Comparison of ENCODE assay signal across 21 mouse cellular contexts in genomic region chr16:32232050-32232449, GRCm38 (mm10). TPM values are rescaled to one million over a fixed set of nuclear protein-coding genes. Genes with fewer than 3 reads are reported as not detected.
A peak's percentile ranks its signal among the peaks of the same experiment; 100 is the strongest.
DNase-seq lines count a peak whose midpoint lies in the region; ATAC-seq and TF ChIP-seq lines count a peak whose summit lies in the region.
"Not testable (repeated sequence)": the region's sequence is repeated elsewhere in the genome, so short reads cannot be mapped to it uniquely, and the experiment has no call there.
"Had no signal": no experiment of that assay in that cellular context is flagged by ENCODE, and none has a peak within 500 bp of the region (broad histone marks: within the 10 kb centered on the region; RNA-seq: fewer than 3 reads in every experiment).

No protein-coding gene starts in this region.

- not testable (repeated sequence) for H3K9ac ChIP-seq in heart, embryonic 13.5 days; lung, postnatal 0 days (replicated peaks; ENCODE audit: low read depth)

- H3K36me3 ChIP-seq in heart, embryonic 13.5 days: peaks cover 62% of the 10 kb centered on the region
- H3K36me3 ChIP-seq in lung, postnatal 0 days (ENCODE audit: insufficient read depth, low read length): peaks cover 12% of the 10 kb centered on the region; the same call in 1 of the 2 replicates

- H3K27me3 ChIP-seq in heart, embryonic 13.5 days (replicated peaks); lung, postnatal 0 days (replicated peaks; ENCODE audit: insufficient read depth, low read length): not testable (repeated sequence)

- peaks cover 26% of the 10 kb centered on the region for H3K4me1 ChIP-seq in heart, embryonic 13.5 days
- H3K4me1 ChIP-seq in lung, postnatal 0 days (ENCODE audit: insufficient read depth, low read depth, low read length): not testable (repeated sequence)

- not testable (repeated sequence) for TF ChIP-seq EP300 in lung, postnatal 0 days (IDR thresholded peaks at IDR 0.05)

- TF ChIP-seq CTCF in lung, postnatal 0 days (IDR thresholded peaks at IDR 0.05): not testable (repeated sequence)

- ATAC-seq in heart, embryonic 13.5 days (ENCODE audit: extremely low read depth, insufficient number of reproducible peaks, low FRiP score, low TSS enrichment); lung, postnatal 0 days: not testable (repeated sequence)
- ATAC-seq in megakaryocyte-erythroid progenitor cell, adult 5-6 weeks (replicated peaks; ENCODE audit: low FRiP score, low TSS enrichment, poor library complexity, severe bottlenecking): peak; percentile 61; the same call in 1 of the 2 replicates

- peak; percentile 43 for DNase-seq in 3T3-L1 (ENCODE audit: low read depth, low spot score)
- DNase-seq in adrenal gland, adult (ENCODE audit: inconsistent age in 2 of 2, low spot score in 1 of 2): peak; percentile 71 to 87
- peak; percentile 78 for DNase-seq in adrenal gland, postnatal 14 days
- peak; percentile 72 for DNase-seq in heart, adult 11 months
- DNase-seq in lung, postnatal 0 days (ENCODE audit: low spot score): peak; percentile 19

- H3K4me3 ChIP-seq in heart, embryonic 13.5 days; lung, postnatal 0 days (ENCODE audit: low read depth, low read length): not testable (repeated sequence)

- H3K27ac ChIP-seq in heart, embryonic 13.5 days (replicated peaks): 0 out of 2 replicates have a peak overlapping the region, but pooled peaks have one; percentile 42
- H3K27ac ChIP-seq in lung, postnatal 0 days (ENCODE audit: low read length): not testable (repeated sequence)

- 56% methylated on average over 3 of the region's 3 CpGs for WGBS in heart, embryonic 13.5 days
- 68% methylated on average over 3 of the region's 3 CpGs for WGBS in lung, postnatal 0 days

- not testable (repeated sequence) for H3K9me3 ChIP-seq in heart, embryonic 13.5 days; lung, postnatal 0 days (ENCODE audit: low read length)

- H3K4me2 ChIP-seq in heart, embryonic 13.5 days; lung, postnatal 0 days (replicated peaks; ENCODE audit: low read depth, low read length): not testable (repeated sequence)

RNA-seq across cellular contexts. Expression of gene Fbxo45, which starts 14.9 kb away (rescaled TPM):
- total RNA-seq in adrenal gland, postnatal 14 days (2021): 17.6 and 18.4 TPM in 2 replicates
- polyA plus RNA-seq in heart, embryonic 13.5 days (2015; fragmentation: Nextera tagmentation; extraction: Ambion mirVana): 3.7 and 5.8 TPM in 2 replicates
- 7.9 and 9.2 TPM in 2 replicates for polyA plus RNA-seq in lung, postnatal 0 days (2015; fragmentation: Nextera tagmentation; extraction: Ambion mirVana)
- total RNA-seq in megakaryocyte-erythroid progenitor cell, adult 5-6 weeks (2014; fragmentation: Nextera tagmentation): 17.3 and 20.0 TPM in 2 replicates
- 19.4 and 26.9 TPM in 2 replicates for total RNA-seq in megakaryocyte-erythroid progenitor cell, adult 5-6 weeks (2017)

RNA-seq across cellular contexts. Expression of gene Wdr53, which starts 15.0 kb away (rescaled TPM):
- 13.9 and 16.7 TPM in 2 replicates for total RNA-seq in adrenal gland, postnatal 14 days (2021)
- polyA plus RNA-seq in heart, embryonic 13.5 days (2015; fragmentation: Nextera tagmentation; extraction: Ambion mirVana): 8.4 and 11.0 TPM in 2 replicates
- polyA plus RNA-seq in lung, postnatal 0 days (2015; fragmentation: Nextera tagmentation; extraction: Ambion mirVana): 15.3 and 16.1 TPM in 2 replicates
- total RNA-seq in megakaryocyte-erythroid progenitor cell, adult 5-6 weeks (2014; fragmentation: Nextera tagmentation): 11.8 and 17.1 TPM in 2 replicates
- total RNA-seq in megakaryocyte-erythroid progenitor cell, adult 5-6 weeks (2017): 15.9 and 21.6 TPM in 2 replicates

RNA-seq across cellular contexts. Expression of gene Smco1, which starts 39.2 kb away (rescaled TPM):
- not detected in 2 replicates for total RNA-seq in adrenal gland, postnatal 14 days (2021)
- polyA plus RNA-seq in heart, embryonic 13.5 days (2015; fragmentation: Nextera tagmentation; extraction: Ambion mirVana): 0.17 and 0.20 TPM in 2 replicates
- polyA plus RNA-seq in lung, postnatal 0 days (2015; fragmentation: Nextera tagmentation; extraction: Ambion mirVana): 0.10 TPM in 1 of 2 replicates, not detected in the other
- not detected in 2 replicates for total RNA-seq in megakaryocyte-erythroid progenitor cell, adult 5-6 weeks (2014; fragmentation: Nextera tagmentation)
- total RNA-seq in megakaryocyte-erythroid progenitor cell, adult 5-6 weeks (2017): not detected in 2 replicates
- total RNA-seq: forebrain, postnatal 0 days; hematopoietic stem cell, adult 5-6 weeks; hindbrain, postnatal 0 days had no signal
- polyA plus RNA-seq: C2C12; embryonic facial prominence, embryonic 10.5 days; embryonic facial prominence, embryonic 14.5 days; forebrain, embryonic 13.5 days; forebrain, postnatal 0 days; gonadal fat pad, adult 2 months; heart, embryonic 11.5 days; intestine, embryonic 14.5 days had no signal

RNA-seq across cellular contexts. Expression of gene Rnf168, which starts 45.2 kb away (rescaled TPM):
- total RNA-seq in adrenal gland, postnatal 14 days (2021): 22.2 and 22.8 TPM in 2 replicates
- 17.6 and 18.0 TPM in 2 replicates for polyA plus RNA-seq in heart, embryonic 13.5 days (2015; fragmentation: Nextera tagmentation; extraction: Ambion mirVana)
- polyA plus RNA-seq in lung, postnatal 0 days (2015; fragmentation: Nextera tagmentation; extraction: Ambion mirVana): 16.5 and 18.6 TPM in 2 replicates
- total RNA-seq in megakaryocyte-erythroid progenitor cell, adult 5-6 weeks (2014; fragmentation: Nextera tagmentation): 23.4 and 23.8 TPM in 2 replicates
- 44.0 and 60.6 TPM in 2 replicates for total RNA-seq in megakaryocyte-erythroid progenitor cell, adult 5-6 weeks (2017)

RNA-seq across cellular contexts. Expression of gene Bex6, which starts 52.4 kb away (rescaled TPM):
- not detected in 2 replicates for total RNA-seq in adrenal gland, postnatal 14 days (2021)
- not detected in 2 replicates for polyA plus RNA-seq in heart, embryonic 13.5 days (2015; fragmentation: Nextera tagmentation; extraction: Ambion mirVana)
- 0.18 TPM in 1 of 2 replicates, not detected in the other for polyA plus RNA-seq in lung, postnatal 0 days (2015; fragmentation: Nextera tagmentation; extraction: Ambion mirVana)
- 0.81 TPM in 1 of 2 replicates, not detected in the other for total RNA-seq in megakaryocyte-erythroid progenitor cell, adult 5-6 weeks (2014; fragmentation: Nextera tagmentation)
- 3.6 TPM in 1 of 2 replicates, not detected in the other for total RNA-seq in megakaryocyte-erythroid progenitor cell, adult 5-6 weeks (2017)
- total RNA-seq: forebrain, postnatal 0 days; gastrocnemius, adult 18-20 months; gastrocnemius, postnatal 14 days; hindbrain, postnatal 0 days had no signal
- polyA plus RNA-seq: C2C12; cerebellum, adult 2 months; embryonic facial prominence, embryonic 10.5 days; embryonic facial prominence, embryonic 14.5 days; forebrain, embryonic 13.5 days; forebrain, postnatal 0 days; gonadal fat pad, adult 2 months; hindbrain, embryonic 13.5 days; hindbrain, postnatal 0 days; intestine, embryonic 14.5 days had no signal

Comparison
In these comparisons a context has a peak if more than half of its experiments do, and no peak if none do; other contexts are left out.
1. DNase-seq: peak in every context shown above with its lines; median percentile 79 in adrenal gland, adult; 78 in adrenal gland, postnatal 14 days; 72 in heart, adult 11 months; 43 in 3T3-L1; 19 in lung, postnatal 0 days.